12 mouse cellular contexts compared by ENCODE assay signal in the genomic region with DNA sequence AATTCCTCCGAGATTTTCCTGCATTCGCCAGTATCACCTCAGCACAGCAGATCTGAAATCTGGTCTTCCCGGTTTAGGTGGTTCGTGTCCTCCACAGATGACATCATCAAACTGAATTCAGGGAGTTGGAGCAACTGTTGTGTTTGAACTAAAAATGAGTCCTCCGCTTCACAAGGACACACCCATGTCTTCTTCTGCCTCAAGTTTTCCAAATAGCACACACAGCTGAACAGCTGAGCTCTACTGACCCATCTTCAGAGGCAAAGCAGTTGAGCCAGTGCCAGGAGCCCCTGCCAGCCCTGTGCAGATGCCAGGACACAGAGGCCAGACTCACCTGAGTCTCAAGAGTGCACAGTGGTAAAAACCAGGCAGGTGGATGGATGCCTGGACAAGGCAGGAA. TPM values are rescaled to one million over a fixed set of nuclear protein-coding genes. Genes with fewer than 3 reads are reported as not detected.
DNase-seq lines count a peak whose midpoint lies in the region; ATAC-seq lines count a peak whose summit lies in the region.
"Had no signal": no experiment of that assay in that cellular context is flagged by ENCODE, and none has a peak within 500 bp of the region (broad histone marks: within the 10 kb centered on the region; RNA-seq: fewer than 3 reads in every experiment).

No protein-coding gene starts in this region.

- ATAC-seq in forebrain, embryonic 13.5 days, result no peak
- ATAC-seq in forebrain, embryonic 15.5 days (replicated peaks), result no peak
- no peak for ATAC-seq in limb, embryonic 15.5 days (ENCODE audit: insufficient number of reproducible peaks, low FRiP score, low TSS enrichment, low read depth)
- ATAC-seq in embryonic facial prominence, embryonic 14.5 days (ENCODE audit: low read depth), result no peak
- ATAC-seq: liver, embryonic 12.5 days had no signal

- H3K27me3 ChIP-seq in forebrain, embryonic 13.5 days, result no peaks in the 10 kb centered on the region
- H3K27me3 ChIP-seq in forebrain, embryonic 15.5 days, result no peaks in the 10 kb centered on the region
- 0 out of 2 replicates have a peak, but pooled peaks cover 3% of the 10 kb centered on the region for H3K27me3 ChIP-seq in limb, embryonic 15.5 days
- no peaks in the 10 kb centered on the region; the same call in 1 of the 2 replicates for H3K27me3 ChIP-seq in limb, embryonic 10.5 days (ENCODE audit: low read depth, poor library complexity, severe bottlenecking)
- H3K27me3 ChIP-seq in embryonic facial prominence, embryonic 14.5 days (replicated peaks; ENCODE audit: control insufficient read depth, insufficient read depth, low read length), result no peaks in the 10 kb centered on the region

- WGBS in forebrain, embryonic 13.5 days, result 87% methylated on average over 5 of the region's 5 CpGs
- 84% methylated on average over 5 of the region's 5 CpGs for WGBS in forebrain, embryonic 15.5 days
- 63% methylated on average over 5 of the region's 5 CpGs for WGBS in limb, embryonic 15.5 days
- WGBS in limb, embryonic 10.5 days, result 91% methylated on average over 5 of the region's 5 CpGs
- WGBS in embryonic facial prominence, embryonic 14.5 days, result 81% methylated on average over 5 of the region's 5 CpGs

- H3K36me3 ChIP-seq in forebrain, embryonic 13.5 days (ENCODE audit: poor library complexity, severe bottlenecking), result no peaks in the 10 kb centered on the region
- H3K36me3 ChIP-seq in forebrain, embryonic 15.5 days, result no peaks in the 10 kb centered on the region
- no peaks in the 10 kb centered on the region for H3K36me3 ChIP-seq in limb, embryonic 15.5 days
- H3K36me3 ChIP-seq in limb, embryonic 10.5 days, result no peaks in the 10 kb centered on the region
- no peaks in the 10 kb centered on the region for H3K36me3 ChIP-seq in embryonic facial prominence, embryonic 14.5 days (ENCODE audit: control insufficient read depth, insufficient read depth, low read length)
- H3K36me3 ChIP-seq: forebrain, embryonic 10.5 days; liver, embryonic 12.5 days had no signal

- H3K4me2 ChIP-seq in forebrain, embryonic 13.5 days, result no peak overlapping the region
- no peak overlapping the region for H3K4me2 ChIP-seq in forebrain, embryonic 15.5 days (replicated peaks)
- no peak overlapping the region for H3K4me2 ChIP-seq in limb, embryonic 15.5 days
- no peak overlapping the region for H3K4me2 ChIP-seq in embryonic facial prominence, embryonic 14.5 days (ENCODE audit: low read depth, low read length)
- H3K4me2 ChIP-seq: liver, embryonic 12.5 days; midbrain, embryonic 11.5 days had no signal

- no peak overlapping the region for H3K9ac ChIP-seq in forebrain, embryonic 13.5 days
- H3K9ac ChIP-seq in forebrain, embryonic 15.5 days (replicated peaks), result no peak overlapping the region
- H3K9ac ChIP-seq in limb, embryonic 15.5 days, result no peak overlapping the region
- no peak overlapping the region for H3K9ac ChIP-seq in embryonic facial prominence, embryonic 14.5 days (ENCODE audit: low read depth, low read length)
- H3K9ac ChIP-seq: liver, embryonic 12.5 days had no signal

- peaks cover 64% of the 10 kb centered on the region for H3K4me1 ChIP-seq in forebrain, embryonic 13.5 days
- H3K4me1 ChIP-seq in forebrain, embryonic 15.5 days, result peaks cover 53% of the 10 kb centered on the region
- peaks cover 67% of the 10 kb centered on the region for H3K4me1 ChIP-seq in limb, embryonic 15.5 days
- H3K4me1 ChIP-seq in limb, embryonic 10.5 days, result peaks cover 65% of the 10 kb centered on the region
- peaks cover 46% of the 10 kb centered on the region for H3K4me1 ChIP-seq in embryonic facial prominence, embryonic 14.5 days (ENCODE audit: control insufficient read depth, insufficient read depth, low read length)

- peak overlapping the region; percentile 31; the same call in 1 of the 2 replicates for H3K27ac ChIP-seq in forebrain, embryonic 13.5 days
- no peak overlapping the region for H3K27ac ChIP-seq in forebrain, embryonic 15.5 days (replicated peaks)
- peak overlapping the region; percentile 73 for H3K27ac ChIP-seq in limb, embryonic 15.5 days
- no peak overlapping the region for H3K27ac ChIP-seq in limb, embryonic 10.5 days
- H3K27ac ChIP-seq in embryonic facial prominence, embryonic 14.5 days (replicated peaks; ENCODE audit: low read depth, low read length), result 0 out of 2 replicates have a peak overlapping the region, but pooled peaks have one; percentile 11
- H3K27ac ChIP-seq: forebrain, embryonic 10.5 days; kidney, postnatal 0 days; liver, embryonic 12.5 days had no signal

- no peak for DNase-seq in limb, embryonic 10.5 days (ENCODE audit: low spot score)
- peak; percentile 50 for DNase-seq in embryonic facial prominence, embryonic 14.5 days (ENCODE audit: low spot score)
- DNase-seq in kidney, postnatal 25 days, result peak; percentile 68 to 77
- DNase-seq in thymus, postnatal 0 days (ENCODE audit: low spot score), result no peak
- DNase-seq in right cerebral cortex, postnatal 14 days, result no peak

- H3K9me3 ChIP-seq in forebrain, embryonic 13.5 days (replicated peaks), result no peaks in the 10 kb centered on the region
- H3K9me3 ChIP-seq in forebrain, embryonic 15.5 days, result no peaks in the 10 kb centered on the region
- no peaks in the 10 kb centered on the region for H3K9me3 ChIP-seq in limb, embryonic 15.5 days
- H3K9me3 ChIP-seq in limb, embryonic 10.5 days (replicated peaks), result no peaks in the 10 kb centered on the region
- no peaks in the 10 kb centered on the region for H3K9me3 ChIP-seq in embryonic facial prominence, embryonic 14.5 days (ENCODE audit: control insufficient read depth, low read length)
- H3K9me3 ChIP-seq: forebrain, embryonic 10.5 days; liver, embryonic 12.5 days had no signal

- H3K4me3 ChIP-seq in forebrain, embryonic 13.5 days, result no peak overlapping the region
- no peak overlapping the region for H3K4me3 ChIP-seq in forebrain, embryonic 15.5 days
- H3K4me3 ChIP-seq in limb, embryonic 15.5 days, result no peak overlapping the region
- no peak overlapping the region for H3K4me3 ChIP-seq in limb, embryonic 10.5 days
- H3K4me3 ChIP-seq in embryonic facial prominence, embryonic 14.5 days (ENCODE audit: low read depth, low read length), result no peak overlapping the region
- H3K4me3 ChIP-seq: forebrain, embryonic 10.5 days; liver, embryonic 12.5 days had no signal

RNA-seq across cellular contexts. Expression of a gene that starts 12.9 kb away (rescaled TPM):
- 26.7 and 27.2 TPM in 2 replicates for polyA plus RNA-seq in forebrain, embryonic 13.5 days (2015; fragmentation: Nextera tagmentation; extraction: Ambion mirVana)
- polyA plus RNA-seq in forebrain, embryonic 15.5 days (2015; fragmentation: Nextera tagmentation; extraction: Ambion mirVana), result 32.0 and 37.1 TPM in 2 replicates
- polyA plus RNA-seq in limb, embryonic 15.5 days (2015; fragmentation: Nextera tagmentation; extraction: Ambion mirVana), result 12.0 and 12.7 TPM in 2 replicates
- 11.0 and 13.9 TPM in 2 replicates for polyA plus RNA-seq in limb, embryonic 10.5 days (2016; fragmentation: Nextera tagmentation; extraction: Ambion mirVana)
- polyA plus RNA-seq in embryonic facial prominence, embryonic 14.5 days (2014; fragmentation: Nextera tagmentation; extraction: Ambion mirVana), result 10.0 and 11.0 TPM in 2 replicates
- polyA plus RNA-seq in thymus, postnatal 0 days (2015; fragmentation: Nextera tagmentation; extraction: Ambion mirVana), result 3.0 and 3.4 TPM in 2 replicates

Comparison
In these comparisons a context has a peak if more than half of its experiments do, and no peak if none do; other contexts are left out.
1. H3K27ac ChIP-seq: peak in forebrain, embryonic 13.5 days (single experiment), limb, embryonic 15.5 days (single experiment) and embryonic facial prominence, embryonic 14.5 days (single experiment); none in forebrain, embryonic 15.5 days (single experiment) and limb, embryonic 10.5 days (single experiment).
2. DNase-seq: peak in embryonic facial prominence, embryonic 14.5 days (single experiment) and kidney, postnatal 25 days (2 of 2); none in limb, embryonic 10.5 days (single experiment), thymus, postnatal 0 days (single experiment) and right cerebral cortex, postnatal 14 days (single experiment).